11 mouse cellular contexts compared by ENCODE assay signal in the genomic region with DNA sequence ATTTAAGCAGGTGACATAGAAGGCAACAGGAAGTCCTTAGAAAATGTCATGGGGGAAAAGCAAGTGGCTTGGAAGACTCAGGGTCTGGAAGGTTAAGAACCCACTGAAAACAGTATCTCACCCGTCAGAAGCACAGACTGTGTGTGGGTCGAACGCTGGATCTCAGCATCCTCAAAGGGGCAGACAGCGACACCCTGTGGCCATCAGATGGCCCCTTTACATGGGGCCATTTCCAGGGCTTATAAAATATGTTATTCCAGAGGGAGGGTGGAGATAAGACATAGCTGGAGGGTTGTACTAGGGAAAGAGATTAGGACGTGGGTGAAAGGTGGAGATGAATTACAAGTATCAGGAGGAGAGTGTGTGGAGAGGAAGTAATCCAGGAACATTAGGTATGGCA. TPM values are rescaled to one million over a fixed set of nuclear protein-coding genes. Genes with fewer than 3 reads are reported as not detected.
DNase-seq lines count a peak whose midpoint lies in the region; ATAC-seq and TF ChIP-seq lines count a peak whose summit lies in the region.
"Had no signal": no experiment of that assay in that cellular context is flagged by ENCODE, and none has a peak within 500 bp of the region (broad histone marks: within the 10 kb centered on the region; RNA-seq: fewer than 3 reads in every experiment).

No protein-coding gene starts in this region.

- dilution Hi-C loops in CH12.LX (cut with MboI; ENCODE audit: extremely low pct_ligation_motif_present, extremely low pct_unique_long_range_greater_than_20kb, low sequenced_read_pairs): no loop called here

- peak; percentile 14 to 64; a peak in 2 of 4 replicates for TF ChIP-seq CTCF in CH12.LX (conservative IDR thresholded peaks at IDR 0.05 in 1 of 2, IDR thresholded peaks at IDR 0.05 in 1 of 2; ENCODE audit: low read depth in 2 of 2, low read length in 2 of 2)

- H3K36me3 ChIP-seq in kidney, embryonic 15.5 days: no peaks in the 10 kb centered on the region
- H3K36me3 ChIP-seq in CH12.LX (replicated peaks in 1 of 2; ENCODE audit: control insufficient read depth in 1 of 2, insufficient read depth in 1 of 2, low read length in 1 of 2): no peaks in the 10 kb centered on the region
- no peaks in the 10 kb centered on the region for H3K36me3 ChIP-seq in embryonic facial prominence, embryonic 10.5 days (replicated peaks)
- H3K36me3 ChIP-seq: midbrain, embryonic 15.5 days had no signal

- no peak for ATAC-seq in kidney, embryonic 15.5 days (replicated peaks; ENCODE audit: low FRiP score)
- ATAC-seq: midbrain, embryonic 15.5 days had no signal

- no peaks in the 10 kb centered on the region for H3K9me3 ChIP-seq in kidney, embryonic 15.5 days (replicated peaks)
- no peaks in the 10 kb centered on the region for H3K9me3 ChIP-seq in CH12.LX (replicated peaks; ENCODE audit: low read length)
- H3K9me3 ChIP-seq in embryonic facial prominence, embryonic 10.5 days: no peaks in the 10 kb centered on the region
- H3K9me3 ChIP-seq: midbrain, embryonic 15.5 days had no signal

- intact Hi-C loops in gastrocnemius, postnatal 36 days (cut with DNase I): no loop called here

- H3K4me1 ChIP-seq in kidney, embryonic 15.5 days: no peaks in the 10 kb centered on the region
- H3K4me1 ChIP-seq in CH12.LX (ENCODE audit: control insufficient read depth in 1 of 2, insufficient read depth in 2 of 2): no peaks in the 10 kb centered on the region
- no peaks in the 10 kb centered on the region for H3K4me1 ChIP-seq in embryonic facial prominence, embryonic 10.5 days
- H3K4me1 ChIP-seq: midbrain, embryonic 15.5 days had no signal

- H3K4me3 ChIP-seq in kidney, embryonic 15.5 days (replicated peaks): no peak overlapping the region
- H3K4me3 ChIP-seq in CH12.LX (replicated peaks in 1 of 3; ENCODE audit: low read depth in 2 of 3, low read length in 2 of 3, poor library complexity in 1 of 3): no peak overlapping the region
- H3K4me3 ChIP-seq in embryonic facial prominence, embryonic 10.5 days: no peak overlapping the region
- H3K4me3 ChIP-seq: midbrain, embryonic 15.5 days had no signal

- TF ChIP-seq EP300 in CH12.LX (IDR thresholded peaks at IDR 0.05; ENCODE audit: low read length): no peak

- WGBS in kidney, embryonic 15.5 days: 19% methylated on average over 5 of the region's 5 CpGs
- WGBS in embryonic facial prominence, embryonic 10.5 days: 25% methylated on average over 5 of the region's 5 CpGs

- TF ChIP-seq POLR2A in CH12.LX (IDR thresholded peaks at IDR 0.05; ENCODE audit: low read depth, low read length): no peak

- in situ Hi-C loops in CH12.LX (cut with MboI; ENCODE audit: low pct_ligation_motif_present, low pct_unique_long_range_greater_than_20kb, low sequenced_read_pairs): no loop called here

- no peak overlapping the region for H3K27ac ChIP-seq in kidney, embryonic 15.5 days
- H3K27ac ChIP-seq in CH12.LX (ENCODE audit: insufficient read depth, low read depth): no peak overlapping the region
- no peak overlapping the region for H3K27ac ChIP-seq in embryonic facial prominence, embryonic 10.5 days (replicated peaks)
- H3K27ac ChIP-seq: midbrain, embryonic 15.5 days had no signal

- peak; percentile 12 for DNase-seq in kidney, postnatal 10 days
- DNase-seq in CH12.LX (ENCODE audit: extremely low read depth) (no peak), R1 (ENCODE audit: low read depth, low spot score) (peak; percentile 41)
- DNase-seq in embryonic facial prominence, embryonic 10.5 days (ENCODE audit: low spot score): peak; percentile 22
- DNase-seq in gastrocnemius, adult 8-10 months (ENCODE audit: low spot score in 2 of 2): no peak
- DNase-seq in gastrocnemius, postnatal 36 days: no peak
- DNase-seq in layer of hippocampus, postnatal 14 days (ENCODE audit: low spot score in 2 of 2): no peak

- no peaks in the 10 kb centered on the region for H3K27me3 ChIP-seq in kidney, embryonic 15.5 days
- peaks cover 78% of the 10 kb centered on the region for H3K27me3 ChIP-seq in CH12.LX (replicated peaks)
- 0 out of 2 replicates have a peak, but pooled peaks cover 4% of the 10 kb centered on the region for H3K27me3 ChIP-seq in embryonic facial prominence, embryonic 10.5 days (replicated peaks; ENCODE audit: low read depth, poor library complexity, severe bottlenecking)
- H3K27me3 ChIP-seq: midbrain, embryonic 15.5 days had no signal

- no peak overlapping the region for H3K4me2 ChIP-seq in kidney, embryonic 15.5 days
- no peak overlapping the region for H3K4me2 ChIP-seq in CH12.LX (ENCODE audit: insufficient read depth, low read depth, poor library complexity, severe bottlenecking)
- H3K4me2 ChIP-seq: midbrain, embryonic 15.5 days had no signal

- H3K9ac ChIP-seq in kidney, embryonic 15.5 days: no peak overlapping the region
- no peak overlapping the region for H3K9ac ChIP-seq in CH12.LX (ENCODE audit: insufficient read depth, low read depth)
- H3K9ac ChIP-seq: midbrain, embryonic 15.5 days had no signal

- TF ChIP-seq RAD21 in CH12.LX (IDR thresholded peaks at IDR 0.05; ENCODE audit: low read depth, low read length): peak; percentile 44

- no peaks in the 10 kb centered on the region for H3K79me2 ChIP-seq in CH12.LX (replicated peaks; ENCODE audit: control insufficient read depth, extremely low read depth, insufficient read depth, poor library complexity, severe bottlenecking)

TF ChIP-seq in CH12.LX, 34 proteins besides CTCF, POLR2A, EP300 and RAD21:
- peak; percentile 35 for TF ChIP-seq SMC3 (IDR thresholded peaks at IDR 0.05; ENCODE audit: low read depth, low read length)
- no peak for TF ChIP-seq MAZ (IDR thresholded peaks at IDR 0.05; ENCODE audit: low read depth, low read length)

RNA-seq across cellular contexts. Expression of gene Gm45618, which starts 0.9 kb away (rescaled TPM):
- polyA plus RNA-seq in kidney, embryonic 15.5 days (2015; fragmentation: Nextera tagmentation; extraction: Ambion mirVana): not detected in 2 replicates
- total RNA-seq in CH12.LX (2012; rRNA removed): not detected in 2 replicates
- not detected in 2 replicates for total RNA-seq in CH12.LX (2014; rRNA removed)
- polyA plus RNA-seq in CH12.LX (2012; ENCODE audit: insufficient read length, low read depth): not detected in 2 replicates
- polyA plus RNA-seq in embryonic facial prominence, embryonic 10.5 days (2016; fragmentation: Nextera tagmentation; extraction: Ambion mirVana): not detected in 2 replicates
- total RNA-seq in gastrocnemius, adult 8-10 months (2022): not detected
- total RNA-seq in gastrocnemius, postnatal 36 days (2021): not detected
- total RNA-seq in layer of hippocampus, postnatal 14 days (2021): not detected
- polyA plus RNA-seq: testis, adult 2 months had no signal

RNA-seq across cellular contexts. Expression of gene Gm39115, which starts 16.2 kb away (rescaled TPM):
- polyA plus RNA-seq in kidney, embryonic 15.5 days (2015; fragmentation: Nextera tagmentation; extraction: Ambion mirVana): not detected in 2 replicates
- total RNA-seq in CH12.LX (2012; rRNA removed) (not detected in 2 replicates), CH12.LX (2014; rRNA removed) (not detected in 2 replicates)
- not detected in 2 replicates for polyA plus RNA-seq in CH12.LX (2012; ENCODE audit: insufficient read length, low read depth)
- not detected in 2 replicates for polyA plus RNA-seq in embryonic facial prominence, embryonic 10.5 days (2016; fragmentation: Nextera tagmentation; extraction: Ambion mirVana)
- total RNA-seq in gastrocnemius, adult 8-10 months (2022): not detected
- not detected for total RNA-seq in gastrocnemius, postnatal 36 days (2021)
- not detected for total RNA-seq in layer of hippocampus, postnatal 14 days (2021)
- polyA plus RNA-seq: embryonic facial prominence, embryonic 14.5 days; midbrain, embryonic 15.5 days; testis, adult 2 months had no signal

RNA-seq across cellular contexts. Expression of gene Dusp8, which starts 24.0 kb away (rescaled TPM):
- 2.6 and 2.9 TPM in 2 replicates for polyA plus RNA-seq in kidney, embryonic 15.5 days (2015; fragmentation: Nextera tagmentation; extraction: Ambion mirVana)
- total RNA-seq in CH12.LX (2012; rRNA removed) (1.2 and 1.5 TPM in 2 replicates), CH12.LX (2014; rRNA removed) (0.07 and 0.17 TPM in 2 replicates)
- polyA plus RNA-seq in CH12.LX (2012; ENCODE audit: insufficient read length, low read depth): 0.11 and 0.14 TPM in 2 replicates
- polyA plus RNA-seq in embryonic facial prominence, embryonic 10.5 days (2016; fragmentation: Nextera tagmentation; extraction: Ambion mirVana): 3.2 and 3.4 TPM in 2 replicates
- 10 to 100 TPM; 20.5 to 33.4 (median 27.6) TPM for total RNA-seq in gastrocnemius, adult 8-10 months (2022)
- total RNA-seq in gastrocnemius, postnatal 36 days (2021): 10 to 100 TPM; 32.5 to 43.4 TPM
- 100 to 1,000 TPM; 139 to 140 TPM for total RNA-seq in layer of hippocampus, postnatal 14 days (2021)

RNA-seq across cellular contexts. Expression of gene Gm45337, which starts 24.8 kb away (rescaled TPM):
- not detected in 2 replicates for polyA plus RNA-seq in kidney, embryonic 15.5 days (2015; fragmentation: Nextera tagmentation; extraction: Ambion mirVana)
- not detected in 2 replicates for total RNA-seq in CH12.LX (2012; rRNA removed)
- not detected in 2 replicates for total RNA-seq in CH12.LX (2014; rRNA removed)
- polyA plus RNA-seq in CH12.LX (2012; ENCODE audit: insufficient read length, low read depth): not detected in 2 replicates
- polyA plus RNA-seq in embryonic facial prominence, embryonic 10.5 days (2016; fragmentation: Nextera tagmentation; extraction: Ambion mirVana): not detected in 2 replicates
- total RNA-seq in gastrocnemius, adult 8-10 months (2022): not detected
- total RNA-seq in gastrocnemius, postnatal 36 days (2021): not detected
- total RNA-seq in layer of hippocampus, postnatal 14 days (2021): not detected
- polyA plus RNA-seq: embryonic facial prominence, embryonic 14.5 days; midbrain, embryonic 15.5 days; testis, adult 2 months had no signal

RNA-seq across cellular contexts. Expression of gene Gm29735, which starts 37.3 kb away (rescaled TPM):
- not detected in 2 replicates for polyA plus RNA-seq in kidney, embryonic 15.5 days (2015; fragmentation: Nextera tagmentation; extraction: Ambion mirVana)
- total RNA-seq in CH12.LX (2012; rRNA removed): not detected in 2 replicates
- not detected in 2 replicates for total RNA-seq in CH12.LX (2014; rRNA removed)
- not detected in 2 replicates for polyA plus RNA-seq in CH12.LX (2012; ENCODE audit: insufficient read length, low read depth)
- not detected in 2 replicates for polyA plus RNA-seq in embryonic facial prominence, embryonic 10.5 days (2016; fragmentation: Nextera tagmentation; extraction: Ambion mirVana)
- not detected for total RNA-seq in gastrocnemius, adult 8-10 months (2022)
- total RNA-seq in gastrocnemius, postnatal 36 days (2021): not detected
- total RNA-seq in layer of hippocampus, postnatal 14 days (2021): not detected
- polyA plus RNA-seq: embryonic facial prominence, embryonic 14.5 days; midbrain, embryonic 15.5 days; testis, adult 2 months had no signal

Comparison
In these comparisons a context has a peak if more than half of its experiments do, and no peak if none do; other contexts are left out.
1. DNase-seq: peak in kidney, postnatal 10 days (single experiment), R1 (single experiment) and embryonic facial prominence, embryonic 10.5 days (single experiment); none in CH12.LX (single experiment), gastrocnemius, adult 8-10 months (0 of 2), gastrocnemius, postnatal 36 days (0 of 2) and layer of hippocampus, postnatal 14 days (0 of 2).
2. RNA of gene Dusp8, which starts 24.0 kb away (total RNA-seq): 139 to 140 TPM in layer of hippocampus, postnatal 14 days, 32.5 to 43.4 TPM in gastrocnemius, postnatal 36 days and 20.5 to 33.4 TPM in gastrocnemius, adult 8-10 months; 0.07 to 1.5 TPM in CH12.LX; every median in the first group is over 4 times any median in the second.